Mouse (Mus musculus) MEL (cell line): ENCODE data around the gene Shroom1. TPM values are rescaled to one million over a fixed set of nuclear protein-coding genes. Genes with fewer than 3 reads are reported as not detected.

Source experiments
- DNase-seq: peaks from one replicate; pipeline ENCODE4 v3.0.0; 2011; ENCODE audit warnings: low read depth, low spot score
- H3K27ac ChIP-seq: 2 replicates; pipeline ENCODE4 v1.5.1; 2012; ENCODE audit warnings: low read depth, mild to moderate bottlenecking, control low read depth, low read length, moderate library complexity; ENCODE audit not compliant: control insufficient read depth
- H3K27me3 ChIP-seq, 2 experiments: fragments of 150-350 bp in 1 of 2; sonication (generic) in 1 of 2; 2 replicates each; pipeline ENCODE4 v1.6.1; 2012; ENCODE audit warnings: low read length in 2 of 2, mild to moderate bottlenecking in 2 of 2, improper control_type of control experiment in 1 of 2, moderate library complexity in 1 of 2; ENCODE audit not compliant: insufficient read depth in 2 of 2, control insufficient read depth in 1 of 2
- H3K36me3 ChIP-seq, 2 experiments: 2 replicates each; pipeline ENCODE4 v1.6.1; 2012 to 2014; ENCODE audit warnings: low read length in 2 of 2, improper control_type of control experiment in 1 of 2, inconsistent platforms in 1 of 2, mild to moderate bottlenecking in 1 of 2; ENCODE audit not compliant: insufficient read depth in 2 of 2, control insufficient read depth in 1 of 2
- H3K4me1 ChIP-seq, 2 experiments: fragments of 150-350 bp in 1 of 2; sonication (generic) in 1 of 2; 2 replicates each; pipeline ENCODE4 v1.6.1; 2012; ENCODE audit warnings: low read length in 2 of 2, improper control_type of control experiment in 1 of 2, mild to moderate bottlenecking in 1 of 2; ENCODE audit not compliant: insufficient read depth in 2 of 2, control insufficient read depth in 1 of 2
- H3K4me3 ChIP-seq, 2 experiments: fragments of 150-350 bp in 1 of 2; sonication (generic) in 1 of 2; 2 replicates each; pipeline ENCODE4 v1.5.1; 2012; ENCODE audit warnings: low read depth in 2 of 2, low read length in 2 of 2, mild to moderate bottlenecking in 2 of 2, moderate library complexity in 2 of 2, control low read depth in 1 of 2, improper control_type of control experiment in 1 of 2; ENCODE audit not compliant: control insufficient read depth in 1 of 2, insufficient read depth in 1 of 2
- H3K79me2 ChIP-seq: 2 replicates; pipeline ENCODE4 v1.6.1; 2012; ENCODE audit warnings: mild to moderate bottlenecking, low read length, moderate library complexity; ENCODE audit not compliant: control insufficient read depth, poor library complexity, insufficient read depth
- H3K9ac ChIP-seq: 2 replicates; pipeline ENCODE4 v1.6.1; 2012; ENCODE audit warnings: low read depth, mild to moderate bottlenecking, control low read depth, low read length, moderate library complexity; ENCODE audit not compliant: control insufficient read depth, poor library complexity, severe bottlenecking
- H3K9me3 ChIP-seq: fragments of 150-350 bp; sonication (generic); replicated peaks from 2 replicates; pipeline ENCODE4 v1.6.1; 2012; ENCODE audit warnings: mild to moderate bottlenecking, low read length, improper control_type of control experiment, moderate library complexity; ENCODE audit not compliant: insufficient read depth
- CTCF ChIP-seq, 3 experiments: IDR thresholded peaks in 2 of 3; conservative IDR thresholded peaks in 1 of 3; 2 replicates each; pipeline ENCODE4 v1.5.1; 2011 to 2012; ENCODE audit warnings: low read length in 3 of 3, low read depth in 2 of 3, mild to moderate bottlenecking in 2 of 3, improper control_type of control experiment in 1 of 3, inconsistent platforms in 1 of 3, mixed read lengths in 1 of 3, moderate library complexity in 1 of 3; ENCODE audit not compliant: control insufficient read depth in 1 of 3, insufficient read depth in 1 of 3, poor library complexity in 1 of 3, severe bottlenecking in 1 of 3
- E2F4 ChIP-seq: IDR thresholded peaks from 2 replicates; pipeline ENCODE4 v1.6.1; 2011; ENCODE audit warnings: low read depth, low read length, improper control_type of control experiment, borderline replicate concordance
- HCFC1 ChIP-seq: IDR thresholded peaks from 2 replicates; pipeline ENCODE4 v1.6.1; 2012; ENCODE audit warnings: low read depth, mild to moderate bottlenecking, inconsistent platforms, low read length, improper control_type of control experiment, moderate library complexity
- JUND ChIP-seq: IDR thresholded peaks from 2 replicates; pipeline ENCODE4 v1.6.1; 2011; ENCODE audit warnings: low read depth, mild to moderate bottlenecking, improper control_type of control experiment, low read length
- MAZ ChIP-seq: IDR thresholded peaks from 2 replicates; pipeline ENCODE4 v1.6.1; 2012; ENCODE audit warnings: low read depth, mild to moderate bottlenecking, inconsistent platforms, low read length, improper control_type of control experiment
- MYB ChIP-seq: IDR thresholded peaks from 2 replicates; pipeline ENCODE4 v1.6.1; 2011; ENCODE audit warnings: mild to moderate bottlenecking, low read depth, low read length, improper control_type of control experiment
- MYC ChIP-seq: IDR thresholded peaks from 2 replicates; pipeline ENCODE4 v1.6.1; 2011; ENCODE audit warnings: low read depth, mild to moderate bottlenecking, low read length, improper control_type of control experiment, moderate library complexity
- NELFE ChIP-seq: IDR thresholded peaks from 2 replicates; pipeline ENCODE4 v1.6.1; 2011; ENCODE audit warnings: low read depth, low read length, improper control_type of control experiment
- POLR2A ChIP-seq, 2 experiments: IDR thresholded peaks; 2 replicates each; pipeline ENCODE4 v1.6.1; 2011 to 2012; ENCODE audit warnings: low read length in 2 of 2, mild to moderate bottlenecking in 2 of 2, control low read depth in 1 of 2, improper control_type of control experiment in 1 of 2, low read depth in 1 of 2, moderate library complexity in 1 of 2; ENCODE audit not compliant: control insufficient read depth in 1 of 2, insufficient read depth in 1 of 2, poor library complexity in 1 of 2
- POLR2AphosphoS2 ChIP-seq: IDR thresholded peaks from 2 replicates; pipeline ENCODE4 v1.6.1; 2011; ENCODE audit warnings: low read length, improper control_type of control experiment
- RAD21 ChIP-seq: IDR thresholded peaks from 2 replicates; pipeline ENCODE4 v1.6.1; 2011; ENCODE audit warnings: mild to moderate bottlenecking, low read depth, low read length, improper control_type of control experiment
- SIN3A ChIP-seq: IDR thresholded peaks from 2 replicates; pipeline ENCODE4 v1.6.1; 2012; ENCODE audit warnings: low read length, improper control_type of control experiment, inconsistent platforms
- SMC3 ChIP-seq: IDR thresholded peaks from 2 replicates; pipeline ENCODE4 v1.6.1; 2011; ENCODE audit warnings: low read depth, low read length, improper control_type of control experiment
- TAL1 ChIP-seq: IDR thresholded peaks from 2 replicates; pipeline ENCODE4 v1.6.1; 2012; ENCODE audit warnings: mild to moderate bottlenecking, inconsistent platforms, low read length, moderate library complexity, mixed read lengths
- TBP ChIP-seq: IDR thresholded peaks from 2 replicates; pipeline ENCODE4 v1.8.0; 2011; ENCODE audit warnings: low read depth, low read length, improper control_type of control experiment
- UBTF ChIP-seq: IDR thresholded peaks from 2 replicates; pipeline ENCODE4 v1.6.1; 2012; ENCODE audit warnings: low read depth, mild to moderate bottlenecking, inconsistent platforms, low read length, improper control_type of control experiment, moderate library complexity, borderline replicate concordance; ENCODE audit not compliant: insufficient read depth
- USF2 ChIP-seq, 2 experiments: IDR thresholded peaks; 2 replicates each; pipeline ENCODE4 v1.6.1; 2011 to 2012; ENCODE audit warnings: improper control_type of control experiment in 2 of 2, low read length in 2 of 2, borderline replicate concordance in 1 of 2, inconsistent platforms in 1 of 2, low read depth in 1 of 2, mild to moderate bottlenecking in 1 of 2; ENCODE audit not compliant: insufficient read depth in 1 of 2
- ZC3H11A ChIP-seq: IDR thresholded peaks from 2 replicates; pipeline ENCODE4 v1.6.1; 2012; ENCODE audit warnings: low read depth, mild to moderate bottlenecking, inconsistent platforms, low read length, improper control_type of control experiment
- ZKSCAN1 ChIP-seq: IDR thresholded peaks from 2 replicates; pipeline ENCODE4 v1.6.1; 2012; ENCODE audit warnings: low read depth, mild to moderate bottlenecking, inconsistent platforms, low read length, improper control_type of control experiment, moderate library complexity
- ZNF384 ChIP-seq: IDR thresholded peaks from 2 replicates; pipeline ENCODE4 v1.6.1; 2012; ENCODE audit warnings: low read depth, mild to moderate bottlenecking, inconsistent platforms, low read length, improper control_type of control experiment
- polyA plus RNA-seq, 2 experiments: library from polyadenylated mRNA; stranded (reverse) in 1 of 2; unstranded in 1 of 2; fragments of >175 nt in 1 of 2; fragments of >200 nt in 1 of 2; gene quantifications; 2 replicates each; pipeline versions ENCODE4 v1.2.1 to v1.2.4; 2012; ENCODE audit warnings: low replicate concordance in 2 of 2, low read depth in 1 of 2; ENCODE audit not compliant: insufficient read length in 2 of 2, insufficient read depth in 1 of 2, missing spikeins in 1 of 2
- total RNA-seq: library from RNA; depleted of rRNA; stranded (reverse); fragments of 300-350 nt; gene quantifications from 2 replicates; pipeline ENCODE4 v1.2.3, GENCODE M21; 2012

Shroom1 gene
- total and polyA plus RNA-seq, 3 experiments: 0.19 TPM; not detected in 2

DNA sequence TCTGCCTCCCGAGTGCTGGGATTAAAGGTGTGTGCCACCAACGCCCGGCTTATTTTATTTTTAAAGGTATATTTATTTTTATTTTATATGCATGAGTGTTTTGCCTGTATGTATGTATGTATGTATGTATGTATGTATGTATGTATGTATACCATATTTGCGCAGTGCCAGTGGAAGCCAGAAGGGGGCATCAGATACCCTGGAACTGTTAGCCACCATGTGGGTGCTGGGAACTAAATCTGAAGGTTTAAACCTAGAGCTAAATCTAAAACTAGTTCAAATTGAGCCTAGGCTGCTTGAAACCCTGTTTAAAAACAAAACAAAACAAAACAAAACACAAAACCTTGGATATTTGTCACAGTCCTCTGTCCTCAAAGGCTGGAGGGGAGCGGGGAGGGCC is 32.0 kb downstream of the Shroom1 start:
- Histone ChIP-seq H3K4me1 (peaks cover under 1% of the 10 kb centered on the region in 2 experiments; a peak in 3 of 4 replicates), H3K27me3 (no peaks in the 10 kb centered on the region), H3K9me3 (no peaks in the 10 kb centered on the region), H3K9ac (no peak overlapping the region), H3K79me2 (no peaks in the 10 kb centered on the region), H3K4me3 (no peak overlapping the region), H3K36me3 (peaks cover 0 to 4% of the 10 kb centered on the region in 2 experiments; a peak in 2 of 4 replicates), H3K27ac (no peak overlapping the region)
- peak; percentile 62 for DNase-seq
- no peak for TF ChIP-seq POLR2AphosphoS2
- TF ChIP-seq RAD21: peak; percentile 54
- no peak for TF ChIP-seq ZNF384
- TF ChIP-seq CTCF (IDR thresholded peaks at IDR 0.05 in 2 of 3, conservative IDR thresholded peaks at IDR 0.05 in 1 of 3; ENCODE audit: control insufficient read depth in 1 of 3, insufficient read depth in 1 of 3, low read depth in 2 of 3, low read length in 3 of 3, poor library complexity in 1 of 3, severe bottlenecking in 1 of 3): peak; percentile 33 to 54 (median 52); a peak in 5 of 6 replicates
- TF ChIP-seq SMC3: peak; percentile 55
- TF ChIP-seq ZC3H11A: peak; percentile 38; the same call in 1 of the 2 replicates
- no peak for TF ChIP-seq MYB
- no peak for TF ChIP-seq MAZ
- 0 out of 2 replicates have a peak, but pooled peaks have one; percentile 33 for TF ChIP-seq MYC
- TF ChIP-seq NELFE: no peak

- no peaks in the 10 kb centered on the region for H3K9me3 ChIP-seq
- H3K27ac ChIP-seq: no peak overlapping the region
- no peak for DNase-seq
- H3K79me2 ChIP-seq: no peaks in the 10 kb centered on the region
- no peaks in the 10 kb centered on the region; a peak in 1 of 4 replicates for H3K4me1 ChIP-seq
- no peak overlapping the region for H3K4me3 ChIP-seq
- H3K9ac ChIP-seq: no peak overlapping the region
- no peaks in the 10 kb centered on the region for H3K27me3 ChIP-seq
- peaks cover 0 to under 1% of the 10 kb centered on the region in 2 experiments; a peak in 2 of 4 replicates for H3K36me3 ChIP-seq
- TF ChIP-seq MYB (no peak), USF2 (IDR thresholded peaks at IDR 0.05; ENCODE audit: borderline replicate concordance in 1 of 2, insufficient read depth in 1 of 2, low read depth in 1 of 2, low read length in 2 of 2) (no peak), HCFC1 (no peak), TBP (no peak), SIN3A (no peak), UBTF (no peak), POLR2A (IDR thresholded peaks at IDR 0.05; ENCODE audit: control insufficient read depth in 1 of 2, insufficient read depth in 1 of 2, low read depth in 1 of 2, low read length in 2 of 2, poor library complexity in 1 of 2) (no peak), JUND (no peak), ZKSCAN1 (no peak), TAL1 (no peak), CTCF (IDR thresholded peaks at IDR 0.05 in 2 of 3, conservative IDR thresholded peaks at IDR 0.05 in 1 of 3; ENCODE audit: control insufficient read depth in 1 of 3, insufficient read depth in 1 of 3, low read depth in 2 of 3, low read length in 3 of 3, poor library complexity in 1 of 3, severe bottlenecking in 1 of 3) (no peak), SMC3 (no peak), E2F4 (no peak)
- TF ChIP-seq, all 39 proteins: peak for 0
Observed at GRCm38 (mm10) chr11:53489421-53489820, 32.4 kb downstream of the Shroom1 start.
